Mouse (Mus musculus) cerebellum, postnatal 14 days (tissue): Measurements from ENCODE around the gene Eaf2.

Experiments
- DNase-seq, 2 experiments: peaks; one replicate each; pipeline ENCODE4 v3.0.0; 2021; ENCODE audit warnings: mixed read lengths in 2 of 2

The Eaf2 gene

GRCm38 (mm10) chr16:36751979-36752378 lies 122.8 kb downstream of the Eaf2 start:
- DNase-seq: no peak

GRCm38 (mm10) chr16:36747767-36748166 lies 127.0 kb downstream of the Eaf2 start:
- no peak for DNase-seq

GRCm38 (mm10) chr16:36747068-36747467 lies 127.7 kb downstream of the Eaf2 start:
- DNase-seq: no peak

GRCm38 (mm10) chr16:36743580-36743979 lies 131.2 kb downstream of the Eaf2 start:
- no peak for DNase-seq
